Mouse (Mus musculus): ENCODE results near the gene Eef1g.

- no peak for TF ChIP-seq CTCF (IDR thresholded peaks at IDR 0.05; ENCODE audit: low read depth)
- no peak for TF ChIP-seq EP300 (optimal IDR thresholded peaks at IDR 0.05)
These were observed 40.1 kb upstream of the Eef1g start for GRCm38 (mm10) chr19:8926766-8927165.
